Mouse (Mus musculus): Measurements from ENCODE around the gene Pdcd1lg2. TPM values are rescaled to one million over a fixed set of nuclear protein-coding genes. Genes with fewer than 3 reads are reported as not detected.

Gene Pdcd1lg2
- 0.13 TPM in 1 of 2 replicates, not detected in the other for polyA plus RNA-seq (2014; fragmentation: Nextera tagmentation; extraction: Ambion mirVana)

DNA sequence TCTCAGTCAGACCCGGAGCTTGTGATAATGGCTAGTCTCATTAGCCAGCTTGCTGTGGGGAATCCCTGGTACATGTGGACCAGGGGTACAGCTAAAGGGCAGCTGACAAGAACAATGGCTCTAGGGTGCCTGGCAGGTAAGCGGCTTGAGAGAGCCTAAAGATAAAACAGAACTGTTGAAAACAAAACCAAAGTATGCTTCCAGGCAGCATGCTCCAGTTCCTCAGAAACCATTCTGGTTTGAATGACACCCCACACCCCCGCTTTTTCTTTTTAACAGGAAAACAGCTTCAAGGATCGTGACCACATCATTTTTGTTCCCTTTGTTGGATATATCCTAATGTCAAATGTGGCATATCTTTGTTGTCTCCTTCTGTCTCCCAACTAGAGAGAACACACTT lies at the start of gene Pdcd1lg2:
Pdcd1lg2 (plus strand) TSS at position 301 of the 400 bp plus-strand sequence.
- Histone ChIP-seq H3K36me3 (replicated peaks; ENCODE audit: control insufficient read depth, insufficient read depth, low read depth, low read length) (no peaks in the 10 kb centered on the region), H3K9me3 (replicated peaks; ENCODE audit: control insufficient read depth, low read length) (no peaks in the 10 kb centered on the region), H3K4me2 (ENCODE audit: low read depth, low read length) (no peak within 1 kb of the TSS), H3K9ac (replicated peaks; ENCODE audit: low read length) (no peak within 1 kb of the TSS), H3K27ac (replicated peaks; ENCODE audit: low read depth, low read length) (no peak within 1 kb of the TSS), H3K4me1 (ENCODE audit: control insufficient read depth, insufficient read depth, low read length) (peaks cover 6% of the 10 kb centered on the region), H3K27me3 (ENCODE audit: control insufficient read depth, insufficient read depth, low read length) (no peaks in the 10 kb centered on the region), H3K4me3 (ENCODE audit: low read depth, low read length) (no peak within 1 kb of the TSS)
- DNase-seq (ENCODE audit: low spot score), result no peak
- WGBS, result 82% methylated on average over 4 of the region's 4 CpGs
- ATAC-seq (replicated peaks; ENCODE audit: insufficient number of reproducible peaks, low FRiP score, low TSS enrichment, low read depth), result no peak

DNA sequence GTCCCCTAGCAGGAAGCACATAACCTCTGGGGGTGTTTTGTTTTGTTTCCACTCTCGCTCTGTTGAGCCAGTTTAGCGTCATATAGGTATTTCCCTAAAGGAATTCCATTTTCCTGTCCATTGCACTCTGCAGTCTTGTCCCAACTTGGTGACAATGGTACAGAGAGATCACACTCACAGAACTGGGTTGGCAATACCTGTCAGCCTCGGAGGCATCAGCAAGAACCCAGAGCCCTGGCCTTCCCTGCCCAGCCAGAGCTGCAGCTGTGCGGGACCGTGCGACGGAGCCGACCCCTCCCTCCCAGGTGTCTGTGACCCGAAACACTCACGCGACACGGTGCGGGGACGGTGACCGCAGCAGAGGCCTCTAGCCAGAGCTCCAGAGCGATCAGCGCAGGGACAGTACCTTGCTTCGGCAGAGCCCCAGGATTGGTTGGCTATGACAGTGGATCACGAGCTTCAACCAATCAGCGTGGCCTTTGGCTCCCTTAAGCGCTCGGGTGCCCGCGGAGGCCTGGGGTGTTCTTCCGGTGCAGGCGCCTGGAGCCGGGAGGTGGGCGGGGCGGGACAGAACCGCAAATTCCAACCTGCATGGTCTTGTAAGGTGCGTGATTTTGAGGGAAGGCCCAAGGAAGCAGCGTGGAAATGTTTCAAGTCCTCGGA lies 49.1 kb upstream of the Pdcd1lg2 start:
- no peaks in the 10 kb centered on the region for H3K4me1 ChIP-seq (ENCODE audit: control insufficient read depth, insufficient read depth, low read length)
- WGBS, result 2% methylated on average over 33 of the region's 33 CpGs
- peak overlapping the region; percentile 72 for H3K4me2 ChIP-seq (ENCODE audit: low read depth, low read length)
- ATAC-seq (replicated peaks; ENCODE audit: insufficient number of reproducible peaks, low FRiP score, low TSS enrichment, low read depth) (peak; percentile 99), DNase-seq (ENCODE audit: low spot score) (peak; percentile 93)
- H3K27me3 ChIP-seq (ENCODE audit: control insufficient read depth, insufficient read depth, low read length), result no peaks in the 10 kb centered on the region
- H3K36me3 ChIP-seq (replicated peaks; ENCODE audit: control insufficient read depth, insufficient read depth, low read depth, low read length), result no peaks in the 10 kb centered on the region
- no peak overlapping the region for H3K27ac ChIP-seq (replicated peaks; ENCODE audit: low read depth, low read length)
- peak overlapping the region; percentile 41 for H3K9ac ChIP-seq (replicated peaks; ENCODE audit: low read length)
- H3K9me3 ChIP-seq (replicated peaks; ENCODE audit: control insufficient read depth, low read length), result no peaks in the 10 kb centered on the region
- peak overlapping the region; percentile 48 for H3K4me3 ChIP-seq (ENCODE audit: low read depth, low read length)

DNA sequence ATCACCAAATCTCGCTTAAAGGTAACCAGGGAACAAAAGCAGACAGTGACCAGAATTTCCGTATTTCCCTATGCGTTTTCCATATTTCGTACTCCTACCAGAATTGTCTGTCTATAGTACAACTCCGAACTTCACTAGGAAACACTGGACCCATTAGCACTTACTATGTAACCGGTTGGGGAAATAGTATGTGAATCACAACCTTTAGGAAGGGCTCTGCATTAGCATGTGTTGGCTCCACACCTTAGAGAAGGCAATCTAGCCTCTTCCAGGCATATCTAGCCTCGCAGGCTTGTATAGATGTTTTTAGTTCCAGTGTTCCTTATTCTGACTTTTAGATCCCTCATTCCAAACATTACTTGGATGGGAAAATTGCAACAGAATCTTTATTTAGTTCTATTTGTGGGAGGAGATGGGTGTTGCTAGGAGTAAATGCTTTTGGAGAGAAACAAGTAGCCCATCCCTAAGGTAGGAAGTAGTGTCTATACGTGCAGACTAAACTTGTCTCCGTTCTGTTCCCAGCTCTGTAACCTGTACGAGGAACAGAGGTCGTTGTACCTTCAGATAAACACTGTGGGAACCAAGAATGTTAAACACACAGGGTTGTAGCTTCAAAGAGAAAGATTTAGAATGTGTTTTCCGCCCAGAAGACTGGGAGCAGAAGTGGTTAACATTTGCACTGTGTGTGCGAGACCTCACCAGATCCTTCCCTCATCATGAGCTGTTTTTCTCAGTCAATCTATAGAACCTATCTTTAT lies 48.4 kb upstream of the Pdcd1lg2 start:
- Histone ChIP-seq H3K4me2 (ENCODE audit: low read depth, low read length) (peak overlapping the region; percentile 72), H3K9me3 (replicated peaks; ENCODE audit: control insufficient read depth, low read length) (no peaks in the 10 kb centered on the region), H3K27ac (replicated peaks; ENCODE audit: low read depth, low read length) (no peak overlapping the region), H3K4me1 (ENCODE audit: control insufficient read depth, insufficient read depth, low read length) (no peaks in the 10 kb centered on the region), H3K27me3 (ENCODE audit: control insufficient read depth, insufficient read depth, low read length) (no peaks in the 10 kb centered on the region), H3K4me3 (ENCODE audit: low read depth, low read length) (peak overlapping the region; percentile 48), H3K9ac (replicated peaks; ENCODE audit: low read length) (0 out of 2 replicates have a peak overlapping the region, but pooled peaks have one; percentile 20), H3K36me3 (replicated peaks; ENCODE audit: control insufficient read depth, insufficient read depth, low read depth, low read length) (no peaks in the 10 kb centered on the region)
- ATAC-seq (replicated peaks; ENCODE audit: insufficient number of reproducible peaks, low FRiP score, low TSS enrichment, low read depth), result no peak
- WGBS, result 54% methylated on average over 13 of the region's 13 CpGs
- no peak for DNase-seq (ENCODE audit: low spot score)

DNA sequence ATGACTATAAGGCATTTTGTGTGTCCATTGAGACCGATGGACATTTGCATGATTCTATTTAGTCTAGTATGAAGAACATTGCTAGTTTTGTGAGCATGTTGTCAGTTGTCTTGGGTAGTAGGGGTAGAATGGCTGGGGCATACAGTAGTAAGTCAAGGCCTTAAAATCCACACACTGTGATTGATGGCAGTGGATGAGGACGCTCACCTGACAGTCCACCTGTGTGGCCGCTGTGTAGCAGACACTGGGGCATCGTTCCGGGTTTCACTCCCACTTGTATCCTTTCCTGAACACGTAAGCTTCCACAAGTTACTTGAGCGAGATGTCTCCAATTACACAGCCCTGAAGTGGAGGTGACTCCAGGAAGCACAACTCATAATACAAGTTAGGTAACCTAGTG lies 47.2 kb upstream of the Pdcd1lg2 start:
- ATAC-seq (replicated peaks; ENCODE audit: insufficient number of reproducible peaks, low FRiP score, low TSS enrichment, low read depth) (no peak), DNase-seq (ENCODE audit: low spot score) (no peak)
- H3K4me1 ChIP-seq (ENCODE audit: control insufficient read depth, insufficient read depth, low read length), result no peaks in the 10 kb centered on the region
- no peaks in the 10 kb centered on the region for H3K36me3 ChIP-seq (replicated peaks; ENCODE audit: control insufficient read depth, insufficient read depth, low read depth, low read length)
- WGBS, result 88% methylated on average over 7 of the region's 7 CpGs
- H3K27me3 ChIP-seq (ENCODE audit: control insufficient read depth, insufficient read depth, low read length), result no peaks in the 10 kb centered on the region
- no peak overlapping the region for H3K9ac ChIP-seq (replicated peaks; ENCODE audit: low read length)
- H3K9me3 ChIP-seq (replicated peaks; ENCODE audit: control insufficient read depth, low read length), result no peaks in the 10 kb centered on the region
- H3K4me3 ChIP-seq (ENCODE audit: low read depth, low read length), result no peak overlapping the region
- no peak overlapping the region for H3K4me2 ChIP-seq (ENCODE audit: low read depth, low read length)
- H3K27ac ChIP-seq (replicated peaks; ENCODE audit: low read depth, low read length), result no peak overlapping the region

DNA sequence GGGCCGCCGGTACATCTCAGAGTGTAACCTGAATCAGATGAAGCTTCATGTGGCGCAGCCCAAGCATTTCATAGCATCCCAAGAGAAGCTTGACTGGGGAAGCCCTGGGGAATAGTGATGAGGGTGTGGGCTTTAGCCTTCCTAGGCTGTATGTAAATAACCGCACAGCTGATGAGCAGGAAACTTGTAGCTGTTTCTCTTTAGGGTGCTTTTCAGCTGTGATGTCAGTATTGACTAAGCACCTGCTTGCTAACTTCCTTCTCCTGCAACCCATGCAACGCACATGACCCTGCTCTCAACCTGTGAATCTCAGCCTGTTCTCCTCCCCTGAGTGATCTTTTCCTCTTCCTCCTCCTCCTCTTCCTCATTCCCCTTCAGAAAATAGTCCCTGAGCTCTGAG lies 46.6 kb upstream of the Pdcd1lg2 start:
- Histone ChIP-seq H3K27me3 (ENCODE audit: control insufficient read depth, insufficient read depth, low read length) (no peaks in the 10 kb centered on the region), H3K4me2 (ENCODE audit: low read depth, low read length) (no peak overlapping the region), H3K4me1 (ENCODE audit: control insufficient read depth, insufficient read depth, low read length) (no peaks in the 10 kb centered on the region), H3K27ac (replicated peaks; ENCODE audit: low read depth, low read length) (no peak overlapping the region), H3K4me3 (ENCODE audit: low read depth, low read length) (no peak overlapping the region), H3K9me3 (replicated peaks; ENCODE audit: control insufficient read depth, low read length) (no peaks in the 10 kb centered on the region), H3K9ac (replicated peaks; ENCODE audit: low read length) (no peak overlapping the region), H3K36me3 (replicated peaks; ENCODE audit: control insufficient read depth, insufficient read depth, low read depth, low read length) (no peaks in the 10 kb centered on the region)
- DNase-seq (ENCODE audit: low spot score) (no peak), ATAC-seq (replicated peaks; ENCODE audit: insufficient number of reproducible peaks, low FRiP score, low TSS enrichment, low read depth) (no peak)
- WGBS, result 72% methylated on average over 5 of the region's 5 CpGs

DNA sequence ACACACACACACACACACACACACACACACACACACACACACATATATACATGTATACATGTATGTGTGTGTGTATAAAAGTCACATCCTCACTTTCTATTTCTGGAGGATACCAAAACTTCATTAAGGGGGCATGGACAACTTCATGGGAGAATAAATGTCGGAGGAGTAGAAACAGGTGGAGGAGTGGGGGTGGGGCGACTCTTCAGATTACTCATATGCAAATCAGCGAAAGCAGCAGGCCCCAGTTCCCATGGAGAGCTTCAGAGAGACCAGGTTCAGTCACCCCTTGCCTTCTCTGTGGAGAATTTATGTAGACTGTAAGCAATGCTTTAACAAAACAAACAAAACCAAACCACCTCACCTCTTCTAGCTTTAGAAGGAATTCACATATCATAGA lies 45.6 kb upstream of the Pdcd1lg2 start:
- Histone ChIP-seq H3K4me2 (ENCODE audit: low read depth, low read length) (no peak overlapping the region), H3K27ac (replicated peaks; ENCODE audit: low read depth, low read length) (no peak overlapping the region), H3K9me3 (replicated peaks; ENCODE audit: control insufficient read depth, low read length) (no peaks in the 10 kb centered on the region), H3K36me3 (replicated peaks; ENCODE audit: control insufficient read depth, insufficient read depth, low read depth, low read length) (no peaks in the 10 kb centered on the region), H3K27me3 (ENCODE audit: control insufficient read depth, insufficient read depth, low read length) (no peaks in the 10 kb centered on the region), H3K4me3 (ENCODE audit: low read depth, low read length) (no peak overlapping the region), H3K9ac (replicated peaks; ENCODE audit: low read length) (no peak overlapping the region), H3K4me1 (ENCODE audit: control insufficient read depth, insufficient read depth, low read length) (no peaks in the 10 kb centered on the region)
- 18% methylated on average over 3 of the region's 3 CpGs for WGBS
- ATAC-seq (replicated peaks; ENCODE audit: insufficient number of reproducible peaks, low FRiP score, low TSS enrichment, low read depth) (no peak), DNase-seq (ENCODE audit: low spot score) (no peak)

DNA sequence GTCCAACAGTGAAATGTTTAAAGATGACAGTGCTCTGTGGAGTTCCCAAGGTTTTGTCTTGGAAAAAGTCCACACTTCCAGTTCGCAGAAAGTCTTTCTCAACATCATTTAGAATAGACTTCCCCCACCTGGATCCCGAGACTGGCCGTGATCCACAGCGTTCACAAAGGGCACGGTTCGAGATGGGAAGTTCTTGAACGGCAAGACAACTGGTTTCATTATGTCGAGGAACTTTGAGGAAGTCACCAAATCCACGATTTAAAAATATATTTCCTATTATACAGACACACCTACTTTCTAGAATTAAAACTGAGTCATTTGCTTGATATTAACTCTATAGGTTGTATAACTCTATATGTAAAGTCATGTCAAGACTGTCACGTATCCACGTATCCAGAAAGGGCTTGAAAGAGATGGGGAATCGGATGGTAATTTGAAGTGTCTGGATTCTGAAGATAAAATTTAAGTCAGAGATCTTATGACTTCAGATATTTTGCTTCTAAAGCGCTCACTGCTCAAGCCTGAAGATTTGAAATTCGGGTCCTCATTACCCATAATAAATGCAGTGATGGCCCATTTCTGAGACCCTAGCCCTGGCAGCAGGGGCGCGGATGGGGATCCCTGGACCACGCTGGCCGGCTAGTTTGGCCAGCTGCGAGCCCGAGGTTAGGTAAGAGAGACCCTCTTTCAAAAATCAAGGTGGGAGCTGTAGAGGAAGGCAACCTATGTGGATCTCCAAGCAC lies 44.3 kb upstream of the Pdcd1lg2 start:
- Histone ChIP-seq H3K27ac (replicated peaks; ENCODE audit: low read depth, low read length) (no peak overlapping the region), H3K9me3 (replicated peaks; ENCODE audit: control insufficient read depth, low read length) (no peaks in the 10 kb centered on the region), H3K4me1 (ENCODE audit: control insufficient read depth, insufficient read depth, low read length) (no peaks in the 10 kb centered on the region), H3K27me3 (ENCODE audit: control insufficient read depth, insufficient read depth, low read length) (no peaks in the 10 kb centered on the region), H3K4me3 (ENCODE audit: low read depth, low read length) (peak overlapping the region; percentile 34), H3K9ac (replicated peaks; ENCODE audit: low read length) (no peak overlapping the region), H3K4me2 (ENCODE audit: low read depth, low read length) (peak overlapping the region; percentile 79), H3K36me3 (replicated peaks; ENCODE audit: control insufficient read depth, insufficient read depth, low read depth, low read length) (no peaks in the 10 kb centered on the region)
- WGBS, result 58% methylated on average over 20 of the region's 20 CpGs
- DNase-seq (ENCODE audit: low spot score) (no peak), ATAC-seq (replicated peaks; ENCODE audit: insufficient number of reproducible peaks, low FRiP score, low TSS enrichment, low read depth) (no peak)
